Mouse (Mus musculus) adrenal gland, adult 8-10 months (tissue): ENCODE results near the gene Ly6g6c. TPM values are rescaled to one million over a fixed set of nuclear protein-coding genes. Genes with fewer than 3 reads are reported as not detected.

Source experiments
- DNase-seq: peaks from one replicate; pipeline ENCODE4 v3.0.0; 2022
- total RNA-seq, 4 experiments: library from RNA; stranded (reverse); gene quantifications; 2 replicates each; pipeline ENCODE4 v1.2.4; 2022

Gene Ly6g6c
- total RNA-seq, 4 experiments from 2014 or later, result not detected

DNA sequence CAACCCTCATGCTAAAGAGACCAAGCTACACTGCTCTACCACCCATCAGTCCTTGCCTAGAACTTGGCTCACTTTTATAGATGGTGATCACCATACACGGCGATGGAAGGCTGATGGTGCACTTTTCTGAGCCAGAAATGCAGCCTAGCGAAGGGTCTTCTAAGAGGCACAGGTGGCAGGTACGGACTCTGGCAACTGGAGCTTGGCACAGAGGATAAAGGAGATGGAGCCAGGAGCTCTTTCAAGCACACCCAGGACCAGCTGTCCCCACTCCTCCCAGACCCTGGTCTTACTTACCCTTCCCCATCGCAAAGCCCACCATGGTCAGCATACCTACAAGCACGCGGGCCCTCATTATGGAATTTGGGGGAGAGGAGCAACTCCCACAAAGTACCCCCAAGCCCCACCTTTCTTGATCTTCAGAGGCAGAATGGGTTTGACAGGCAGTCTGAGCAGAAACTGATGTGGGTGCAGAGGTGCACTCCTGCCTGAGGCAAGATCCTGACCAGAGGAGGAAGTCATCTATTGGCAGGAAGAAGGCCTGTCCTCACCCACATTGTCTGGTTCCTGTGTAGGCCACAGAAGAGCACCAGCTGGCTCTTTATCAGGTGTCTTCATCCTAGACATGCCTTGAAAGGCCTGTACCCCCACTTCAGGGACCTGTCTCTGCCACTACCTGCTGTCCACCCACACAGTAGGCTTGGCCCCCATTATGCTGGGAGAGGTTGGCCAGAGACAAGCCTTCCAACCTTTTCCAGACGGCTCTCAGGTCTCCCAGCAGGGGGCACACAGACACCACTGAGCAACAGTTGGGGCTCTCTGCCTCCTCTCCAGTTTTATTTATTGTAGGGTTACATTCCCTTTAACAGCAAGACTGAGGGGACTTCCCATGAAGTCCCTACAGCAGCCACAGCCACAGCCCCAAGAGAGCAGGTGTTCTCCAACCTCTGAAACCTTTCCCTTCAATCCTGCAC is 50.1 kb downstream of the Ly6g6c start, which contains the start of gene Ly6g5b:
TSS of gene Ly6g5b (minus strand) at position 383 of the 974 bp plus-strand sequence.
- no peak for DNase-seq

Other genes with a start within 250 kb of the Ly6g6c start
- gene Stk19, start 228.4 kb upstream of the Ly6g6c start, total RNA-seq, result 10 to 100 TPM; 43.2 to 75.9 (median 64.6) TPM
- gene Dxo, start 228.4 kb upstream of the Ly6g6c start, total RNA-seq, result 10 to 100 TPM; 48.2 to 76.5 (median 67.0) TPM
- 10 to 100 TPM; 67.2 to 85.0 (median 83.5) TPM for gene Skiv2l, start 215.2 kb upstream of the Ly6g6c start, total RNA-seq
- gene Nelfe, start 215.0 kb upstream of the Ly6g6c start, total RNA-seq, result 10 to 100 TPM; 41.7 to 59.8 (median 53.8) TPM
- gene Cfb, start 202.9 kb upstream of the Ly6g6c start, total RNA-seq, result 10 to 100 TPM in 3 of 4 experiments, 1 to 10 TPM in 1; 9.5 to 29.5 (median 17.1) TPM
- gene Zbtb12, start 185.9 kb upstream of the Ly6g6c start, total RNA-seq, result 10 to 100 TPM; 15.0 to 21.0 (median 18.0) TPM
- gene Gm20547, start 183.3 kb upstream of the Ly6g6c start, total RNA-seq, result under 1 TPM in 1 of 4 experiments, not detected in 3; 0.89 TPM
- gene C2, start 167.1 kb upstream of the Ly6g6c start, total RNA-seq, result 100 to 1,000 TPM in 3 of 4 experiments, 10 to 100 TPM in 1; 86.8 to 164 (median 129) TPM
- gene Ehmt2, start 166.9 kb upstream of the Ly6g6c start, total RNA-seq, result 100 to 1,000 TPM; 148 to 179 (median 173) TPM
- gene Slc44a4, start 150.9 kb upstream of the Ly6g6c start, total RNA-seq, result 1 to 10 TPM in 2 of 4 experiments, under 1 TPM in 2; 0.73 to 1.8 (median 1.1) TPM
- gene Neu1, start 134.1 kb upstream of the Ly6g6c start, total RNA-seq, result 10 to 100 TPM; 27.3 to 39.4 (median 28.1) TPM
- gene Hspa1b, start 106.2 kb upstream of the Ly6g6c start, total RNA-seq, result 100 to 1,000 TPM in 1 of 4 experiments, 10 to 100 TPM in 3; 24.5 to 115 (median 36.0) TPM
- gene Gm20481, start 95.5 kb upstream of the Ly6g6c start, total RNA-seq, result under 1 TPM in 1 of 4 experiments, not detected in 3; 0.73 TPM
- gene Hspa1a, start 93.2 kb upstream of the Ly6g6c start, total RNA-seq, result 10 to 100 TPM; 11.9 to 35.8 (median 14.4) TPM
- under 1 TPM; 0.14 to 0.25 (median 0.17) TPM for gene Hspa1l, start 92.7 kb upstream of the Ly6g6c start, total RNA-seq
- 10 to 100 TPM; 28.2 to 35.4 (median 30.1) TPM for gene Lsm2, start 83.5 kb upstream of the Ly6g6c start, total RNA-seq
- gene Vars, start 64.4 kb upstream of the Ly6g6c start, total RNA-seq, result 10 to 100 TPM; 57.9 to 76.0 (median 67.7) TPM
- 1 to 10 TPM in 2 of 4 experiments, under 1 TPM in 2; 0.75 to 1.8 (median 1.2) TPM for gene Vwa7, start 48.8 kb upstream of the Ly6g6c start, total RNA-seq
- 1 to 10 TPM in 2 of 4 experiments, under 1 TPM in 2; 0.91 to 2.8 (median 0.99) TPM for gene Sapcd1, start 37.4 kb upstream of the Ly6g6c start, total RNA-seq
- 1 to 10 TPM in 3 of 4 experiments, under 1 TPM in 1; 0.73 to 4.0 (median 2.2) TPM for gene Msh5, start 18.6 kb upstream of the Ly6g6c start, total RNA-seq
- gene Clic1, start 15.4 kb upstream of the Ly6g6c start, total RNA-seq, result 100 to 1,000 TPM in 2 of 4 experiments, 10 to 100 TPM in 2; 83.2 to 134 (median 113) TPM
- 10 to 100 TPM; 12.4 to 29.5 (median 21.6) TPM for gene Ddah2, start 6.4 kb upstream of the Ly6g6c start, total RNA-seq
- not detected for gene Mpig6b, start 796 bp downstream of the Ly6g6c start, total RNA-seq
- not detected for gene Ly6g6e, start 11.5 kb downstream of the Ly6g6c start, total RNA-seq
- under 1 TPM in 2 of 4 experiments, not detected in 2; 0.46 to 0.68 TPM for gene Ly6g6d, start 12.7 kb downstream of the Ly6g6c start, total RNA-seq
- gene Ly6g6f, start 20.2 kb downstream of the Ly6g6c start, total RNA-seq, result not detected
- gene Abhd16a, start 23.9 kb downstream of the Ly6g6c start, total RNA-seq, result 100 to 1,000 TPM in 2 of 4 experiments, 10 to 100 TPM in 2; 79.4 to 124 (median 103) TPM
- not detected for gene Ly6g5c, start 42.9 kb downstream of the Ly6g6c start, total RNA-seq
- gene Ly6g5b, start 50.0 kb downstream of the Ly6g6c start, total RNA-seq, result under 1 TPM in 3 of 4 experiments, not detected in 1; 0.38 to 0.91 (median 0.40) TPM
- gene Gpank1, start 56.1 kb downstream of the Ly6g6c start, total RNA-seq, result 10 to 100 TPM; 12.6 to 17.9 (median 14.5) TPM
- 100 to 1,000 TPM; 196 to 224 (median 222) TPM for gene Csnk2b, start 56.7 kb downstream of the Ly6g6c start, total RNA-seq
- gene D17H6S53E, start 61.0 kb downstream of the Ly6g6c start, total RNA-seq, result 10 to 100 TPM; 29.3 to 41.2 (median 39.6) TPM
- under 1 TPM in 2 of 4 experiments, not detected in 2; 0.28 to 0.32 TPM for gene Apom, start 66.7 kb downstream of the Ly6g6c start, total RNA-seq
- gene Bag6, start 69.8 kb downstream of the Ly6g6c start, total RNA-seq, result 100 to 1,000 TPM; 354 to 477 (median 417) TPM
- gene Prrc2a, start 99.5 kb downstream of the Ly6g6c start, total RNA-seq, result 100 to 1,000 TPM; 241 to 340 (median 274) TPM
- 10 to 100 TPM in 2 of 4 experiments, 1 to 10 TPM in 2; 5.5 to 14.5 (median 10.5) TPM for gene Aif1, start 110.7 kb downstream of the Ly6g6c start, total RNA-seq
- gene Lst1, start 123.1 kb downstream of the Ly6g6c start, total RNA-seq, result 10 to 100 TPM in 1 of 4 experiments, 1 to 10 TPM in 3; 4.7 to 11.3 (median 8.2) TPM
- gene Ltb, start 129.1 kb downstream of the Ly6g6c start, total RNA-seq, result 10 to 100 TPM in 1 of 4 experiments, 1 to 10 TPM in 3; 1.3 to 10.3 (median 4.5) TPM
- gene Tnf, start 136.6 kb downstream of the Ly6g6c start, total RNA-seq, result 1 to 10 TPM in 2 of 4 experiments, under 1 TPM in 2; 0.56 to 2.2 (median 0.89) TPM
- gene Lta, start 140.0 kb downstream of the Ly6g6c start, total RNA-seq, result 1 to 10 TPM in 1 of 4 experiments, under 1 TPM in 3; 0.28 to 1.1 (median 0.63) TPM
- not detected for gene Gm16181, start 155.4 kb downstream of the Ly6g6c start, total RNA-seq
- gene Atp6v1g2, start 168.3 kb downstream of the Ly6g6c start, total RNA-seq, result 10 to 100 TPM in 1 of 4 experiments, 1 to 10 TPM in 3; 5.5 to 12.1 (median 7.4) TPM
- gene Nfkbil1, start 170.4 kb downstream of the Ly6g6c start, total RNA-seq, result 10 to 100 TPM; 17.4 to 20.2 (median 19.8) TPM
- 100 to 1,000 TPM; 181 to 239 (median 202) TPM for gene Ddx39b, start 176.4 kb downstream of the Ly6g6c start, total RNA-seq
- gene H2-D1, start 197.3 kb downstream of the Ly6g6c start, total RNA-seq, result 100 to 1,000 TPM; 209 to 349 (median 279) TPM